Mouse (Mus musculus) neutrophil, adult 5-6 weeks (primary cell): Measurements from ENCODE around the gene Ubtd2. TPM values are rescaled to one million over a fixed set of nuclear protein-coding genes. Genes with fewer than 3 reads are reported as not detected.

Source experiments
- ATAC-seq: fragments of 151-379, 151-347 bp; 2 replicates; pipeline ENCODE4 v1.8.0; 2017; ENCODE audit warnings: mild to moderate bottlenecking, moderate TSS enrichment; ENCODE audit not compliant: insufficient number of reproducible peaks, poor library complexity, low FRiP score, severe bottlenecking; ENCODE audit errors: extremely low read depth
- total RNA-seq: library from RNA; stranded (forward); fragments of 200-1000 nt; gene quantifications from 2 replicates; pipeline ENCODE4 v1.2.3, GENCODE M21; 2017

Gene Ubtd2
- total RNA-seq, 1 experiment from 2014 or later, result 6.9 TPM

GRCm38 (mm10) chr11:32538846-32539245, 83.7 kb downstream of the Ubtd2 start:
- ATAC-seq, result peak; percentile 4; the same call in 1 of the 2 replicates

DNA sequence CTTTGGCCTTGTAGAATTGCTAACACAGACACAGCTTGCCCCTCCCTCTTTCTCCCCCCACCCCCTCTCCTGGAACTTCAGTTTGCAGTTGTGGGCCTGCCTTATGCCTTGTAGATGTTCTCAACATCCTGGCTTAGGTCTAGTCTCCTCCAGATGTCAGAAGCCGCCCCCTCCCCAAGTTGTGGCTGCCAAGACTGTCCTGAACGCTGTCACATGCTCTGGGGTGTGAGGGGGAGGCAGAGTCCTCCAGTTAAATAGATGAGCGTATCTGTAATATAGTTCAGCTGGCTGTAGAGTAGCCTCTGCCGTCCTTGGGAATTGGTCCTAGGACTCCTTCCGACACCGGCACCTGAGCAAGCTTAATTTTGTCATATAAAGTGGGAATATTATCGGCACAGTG, 84.5 kb downstream of the Ubtd2 start:
- no peak for ATAC-seq

DNA sequence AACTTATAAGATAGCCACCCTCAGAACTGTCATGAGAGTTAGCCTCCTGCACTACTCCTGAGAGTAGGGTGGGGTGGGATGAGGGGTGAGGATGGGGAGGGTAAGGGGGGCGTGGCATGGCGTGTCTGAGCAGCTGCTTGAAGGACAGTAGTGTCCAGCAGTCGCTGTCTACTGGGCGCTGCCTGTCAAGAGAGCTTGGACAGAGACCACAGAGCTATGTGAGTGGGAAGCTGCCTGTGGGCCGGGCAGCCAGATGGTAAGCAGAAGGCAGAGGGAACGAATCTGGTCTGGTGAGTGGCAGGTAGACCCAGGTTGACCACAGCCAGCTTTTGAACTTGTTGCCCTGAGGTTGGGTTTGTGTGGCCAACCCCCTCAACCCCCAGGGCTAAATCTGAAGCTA, 85.3 kb downstream of the Ubtd2 start:
- no peak for ATAC-seq

DNA sequence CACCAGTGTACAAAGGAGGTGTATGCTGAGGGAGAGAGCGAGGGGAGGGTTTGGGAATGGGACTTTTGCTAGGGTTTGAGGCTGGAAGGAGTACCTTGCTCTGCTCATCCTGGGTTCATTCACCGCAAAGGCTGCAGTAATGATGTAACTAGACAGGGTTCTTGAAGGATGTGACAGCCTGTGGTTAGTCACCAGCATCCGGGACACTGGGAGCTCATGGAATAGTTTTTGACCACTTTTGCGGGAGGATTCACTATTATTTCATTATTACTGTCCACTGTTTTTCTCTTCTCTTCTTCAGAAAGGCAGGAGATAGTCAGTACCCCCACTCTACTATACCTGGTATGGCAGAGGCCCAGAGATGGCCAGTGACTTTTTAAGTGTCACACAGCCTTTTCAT, 87.0 kb downstream of the Ubtd2 start:
- ATAC-seq, result no peak

DNA sequence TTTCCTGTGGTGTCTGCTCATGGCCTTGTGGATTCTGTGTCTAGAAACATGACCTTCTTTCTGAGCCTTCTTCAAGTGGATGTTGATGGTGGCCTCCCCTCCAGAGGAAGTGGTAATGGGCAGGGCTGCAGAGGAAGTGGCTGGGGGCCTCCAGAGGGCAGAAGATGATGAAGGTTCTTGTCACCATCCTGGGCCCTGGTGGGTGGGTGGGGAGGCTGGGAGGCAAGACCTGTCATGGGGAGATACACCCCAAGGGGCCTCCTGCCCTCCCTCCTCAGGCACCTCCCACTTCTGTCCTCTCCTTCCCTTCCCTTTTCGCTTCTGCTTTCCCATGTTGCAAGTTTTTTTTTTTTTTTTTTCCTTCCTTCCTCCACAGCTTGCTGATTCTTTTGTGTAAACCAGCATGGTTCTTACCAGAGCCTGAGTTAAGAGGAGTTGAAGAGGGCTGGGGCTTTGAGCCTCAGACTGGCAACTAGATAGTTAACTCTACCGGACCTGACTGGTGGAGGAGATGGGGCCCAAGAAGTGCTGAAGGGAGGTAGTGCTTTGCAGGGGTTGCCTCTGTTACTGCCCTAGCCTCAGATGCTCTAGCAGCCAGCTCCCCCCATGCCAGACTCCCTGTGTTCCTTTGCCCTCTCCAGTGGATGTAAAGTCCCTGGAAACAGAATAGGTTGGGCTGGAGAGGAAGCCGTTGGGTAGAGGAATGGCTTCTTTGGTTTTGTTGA, 87.7 kb downstream of the Ubtd2 start:
- peak; percentile 86 for ATAC-seq

- ATAC-seq, result no peak
Observed at GRCm38 (mm10) chr11:32544041-32544440, 88.9 kb downstream of the Ubtd2 start.

DNA sequence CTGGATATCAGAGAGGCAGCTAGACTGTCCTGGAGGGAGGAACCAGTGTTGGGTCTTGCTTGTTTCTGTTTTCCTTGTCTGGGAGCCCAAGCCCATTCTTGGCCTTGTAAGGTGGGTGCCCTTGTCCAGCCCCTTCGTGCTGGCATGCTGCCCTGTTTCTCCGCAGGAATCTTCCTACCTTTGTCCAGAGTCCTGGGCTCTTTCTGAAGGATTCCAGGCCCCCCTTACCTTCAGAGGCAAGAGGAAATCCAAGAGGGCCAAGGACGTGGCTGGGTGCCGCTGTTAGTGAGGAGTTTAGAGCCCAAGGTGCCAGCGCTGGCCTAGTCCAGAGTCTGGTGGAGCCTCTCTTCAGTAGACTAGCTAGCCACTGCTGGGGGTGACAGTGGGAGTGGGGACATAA, 89.3 kb downstream of the Ubtd2 start:
- no peak for ATAC-seq

- ATAC-seq, result no peak
Observed at GRCm38 (mm10) chr11:32545605-32546004, 90.4 kb downstream of the Ubtd2 start.

DNA sequence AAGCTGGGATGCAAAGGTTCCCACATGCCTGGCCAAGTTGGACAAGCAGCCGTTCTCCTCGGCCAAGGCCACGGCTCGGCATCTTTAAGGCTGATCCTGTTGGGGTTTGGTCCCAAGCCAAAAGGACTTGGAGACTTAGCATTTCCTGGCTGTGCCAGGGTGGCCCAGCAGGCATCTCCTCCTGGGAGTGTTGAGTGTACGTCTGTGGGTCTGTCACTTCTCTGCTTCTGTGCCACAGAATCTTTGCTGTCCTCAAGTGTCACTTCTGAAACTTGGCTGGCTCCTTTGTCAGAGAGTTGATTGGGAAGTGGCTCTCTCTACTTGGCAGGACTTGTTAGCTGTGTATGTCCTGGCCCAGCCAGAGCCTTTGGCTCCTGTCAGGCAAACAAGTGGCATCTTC, 91.3 kb downstream of the Ubtd2 start:
- ATAC-seq, result no peak

DNA sequence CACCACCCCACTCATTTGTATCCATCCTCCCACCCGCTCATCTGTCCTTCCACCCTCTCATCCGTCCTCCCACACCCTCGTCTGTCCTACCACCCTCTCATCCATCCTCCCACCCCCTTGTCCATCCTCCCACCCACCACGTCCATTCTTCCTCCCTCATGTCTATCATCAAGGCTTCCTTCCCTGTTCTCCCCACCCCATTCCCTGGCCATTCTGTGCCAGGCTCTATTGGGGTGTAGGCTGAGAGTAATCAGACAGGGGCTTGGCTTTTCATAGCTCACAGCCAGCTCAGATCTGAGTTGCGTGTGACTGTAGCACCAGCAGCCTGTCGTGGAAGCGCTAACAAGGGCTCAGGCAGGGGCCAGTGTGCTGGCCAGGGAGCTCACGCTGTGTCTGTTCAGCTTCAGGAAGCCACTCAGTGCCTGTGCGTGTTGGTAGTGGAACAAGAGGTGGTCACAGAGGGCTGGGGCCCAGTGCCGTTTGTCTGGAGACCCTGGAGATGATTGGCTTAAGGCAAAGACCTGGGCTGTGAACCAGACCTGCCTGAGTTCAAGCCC, 92.3 kb downstream of the Ubtd2 start:
- no peak for ATAC-seq

DNA sequence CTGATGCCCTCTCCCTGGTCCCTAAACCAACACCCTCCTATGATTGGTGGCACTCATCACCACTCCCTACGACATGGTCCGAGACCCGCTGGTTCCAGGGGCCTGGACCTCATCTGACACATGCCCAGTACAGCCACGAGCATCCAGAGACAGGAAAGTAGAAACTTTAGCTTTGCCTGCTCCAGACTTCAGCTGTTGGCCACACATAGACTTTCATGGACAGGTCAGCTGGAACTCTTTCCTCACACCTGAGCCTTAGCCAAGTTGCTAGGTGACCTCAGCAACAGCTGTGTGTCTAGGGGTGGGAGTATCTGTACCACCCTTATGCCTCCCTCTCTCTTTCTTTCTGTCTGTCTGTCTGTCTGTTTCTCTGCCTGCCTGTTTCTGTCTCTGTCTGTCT, 93.1 kb downstream of the Ubtd2 start:
- no peak for ATAC-seq

- ATAC-seq, result no peak
Observed at GRCm38 (mm10) chr11:32549236-32549635, 94.1 kb downstream of the Ubtd2 start.

DNA sequence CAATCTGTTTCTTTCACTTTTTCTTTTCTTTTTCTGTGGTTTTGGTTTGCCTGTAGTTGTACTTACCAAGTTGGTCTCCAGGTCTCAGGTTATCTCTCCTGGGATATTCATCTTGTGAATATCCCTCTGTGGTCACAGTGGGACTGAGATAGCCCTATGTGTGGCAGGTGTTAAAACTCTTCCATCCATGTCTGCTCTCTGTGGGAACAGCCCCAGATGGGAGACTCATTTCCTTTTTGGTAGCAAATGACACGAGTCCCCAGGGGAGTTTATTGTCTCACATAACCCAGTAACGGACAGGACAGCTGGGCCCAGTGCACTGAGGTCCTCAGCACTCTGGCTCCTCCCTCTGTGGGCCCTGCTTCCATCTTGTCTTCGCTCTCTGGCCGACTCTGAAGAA, 94.9 kb downstream of the Ubtd2 start:
- ATAC-seq, result no peak

DNA sequence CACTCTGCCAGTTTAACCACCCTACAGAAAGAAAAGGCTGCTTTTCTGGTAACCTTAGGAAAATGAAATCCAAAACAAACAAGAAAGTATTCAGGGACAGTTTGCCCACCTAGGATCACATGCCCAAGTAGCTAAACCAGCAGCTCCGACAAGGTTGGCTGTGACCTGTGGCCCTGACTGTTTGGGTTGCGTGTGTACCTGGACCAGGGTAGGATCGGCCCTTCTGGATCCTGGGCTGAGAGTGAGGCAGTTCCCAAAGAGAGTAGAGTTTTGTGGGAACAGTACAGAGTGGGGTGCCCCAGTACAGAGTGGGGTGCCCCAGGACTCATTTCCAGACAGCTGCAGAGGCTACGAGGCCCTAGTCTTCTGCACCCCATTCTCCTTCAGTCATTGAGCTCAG, 95.9 kb downstream of the Ubtd2 start:
- ATAC-seq, result no peak

GRCm38 (mm10) chr11:32551579-32552297, 96.6 kb downstream of the Ubtd2 start:
- no peak for ATAC-seq

DNA sequence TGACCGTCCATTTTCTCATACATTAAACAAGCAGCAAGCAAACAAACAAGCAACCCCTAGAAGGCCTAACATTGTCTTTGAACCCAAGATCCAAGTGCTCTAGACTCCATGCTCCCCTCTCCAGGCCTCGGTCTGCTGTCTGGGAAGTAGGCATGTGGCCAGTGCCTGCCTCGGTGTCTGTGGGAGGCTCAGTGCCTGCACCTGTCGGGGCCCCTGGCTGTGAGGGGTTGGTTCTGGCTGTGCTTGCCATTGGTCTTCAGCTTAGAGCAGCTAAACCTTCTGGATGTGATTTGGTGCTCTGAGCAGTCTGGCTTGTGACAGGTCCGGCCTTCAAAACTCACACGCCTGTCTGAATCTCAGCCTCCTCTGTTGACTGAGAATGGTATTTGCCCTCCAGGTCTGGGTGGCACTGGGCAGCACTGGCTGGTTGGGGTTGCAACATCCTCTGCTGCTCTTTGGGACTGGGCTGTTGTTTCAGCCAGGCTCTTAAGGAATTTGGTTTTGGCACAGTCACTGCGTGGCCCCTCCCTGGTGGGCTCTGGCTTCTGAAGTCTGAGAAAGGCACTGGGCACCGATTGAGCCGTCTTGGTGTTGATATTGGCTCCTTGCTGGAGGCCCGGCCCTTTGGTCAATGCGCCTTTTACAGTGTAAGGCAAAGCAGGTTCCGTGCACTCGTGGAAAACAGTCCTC, 97.4 kb downstream of the Ubtd2 start:
- ATAC-seq, result no peak

DNA sequence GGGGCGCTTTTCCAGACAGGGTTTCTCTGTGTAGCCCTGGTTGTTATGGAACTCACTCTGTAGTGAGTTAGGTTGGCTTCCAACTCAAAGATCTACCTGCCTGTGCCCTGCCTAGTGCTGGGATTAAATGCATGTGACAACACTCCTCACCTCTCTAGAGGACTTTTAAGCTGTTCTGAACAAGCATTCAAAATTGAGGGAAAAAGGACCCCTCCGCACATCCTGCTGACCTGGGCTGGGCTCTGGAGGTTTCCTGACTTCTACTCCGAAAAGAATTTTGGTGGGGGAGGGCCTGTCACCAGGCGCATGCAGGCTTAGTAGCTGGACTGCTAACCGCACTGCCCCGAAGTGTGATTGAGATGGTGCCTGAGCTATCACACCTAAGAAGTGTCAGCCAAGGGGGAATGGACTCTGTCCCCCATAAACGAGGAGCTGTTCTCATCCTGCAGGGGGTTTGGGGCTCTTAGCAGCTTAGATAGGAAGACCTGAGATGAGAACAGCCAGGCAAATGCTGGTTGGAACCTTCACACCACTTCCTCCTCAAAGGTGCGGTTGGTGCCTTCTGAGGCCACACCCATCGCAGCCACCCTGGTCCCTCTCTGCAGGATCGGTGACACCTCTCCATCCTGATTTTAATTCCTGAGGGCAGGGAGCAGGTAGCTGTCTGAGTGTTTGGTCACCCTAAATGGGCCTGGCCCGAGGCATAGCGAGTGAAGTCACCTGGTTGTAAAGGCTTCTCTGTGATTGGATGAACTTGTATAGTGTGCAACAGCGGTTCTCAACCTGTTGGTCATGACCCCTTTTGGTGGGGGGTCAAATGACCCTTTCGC, 98.4 kb downstream of the Ubtd2 start:
- ATAC-seq, result peak; percentile 62; the same call in 1 of the 2 replicates

GRCm38 (mm10) chr11:32554141-32555091, 99.2 kb downstream of the Ubtd2 start:
- peak; percentile 10; the same call in 1 of the 2 replicates for ATAC-seq
